Mouse (Mus musculus) hindbrain, embryonic 12.5 days (tissue): ENCODE measurements at regions not wholly inside any gene's neighbourhood (a gene's known extent, or its start where the extent isn't known, plus 50 kb on each side); places are given as distances from the start of the nearest gene placed in this dataset.
A peak's percentile ranks its signal among the peaks of the same experiment; 100 is the strongest.

Source experiments
- ATAC-seq: fragments of 200-750 bp; cut with Nextera tagmentation; 2 replicates; pipeline ENCODE4 v1.8.0; 2017; ENCODE audit warnings: moderate TSS enrichment; ENCODE audit not compliant: low FRiP score
- H3K27ac ChIP-seq: fragments of 300-500 bp; sonication (generic); 2 replicates; pipeline ENCODE4 v1.5.1; 2016; ENCODE audit warnings: mild to moderate bottlenecking
- H3K27me3 ChIP-seq: fragments of 300-500 bp; sonication (generic); 2 replicates; pipeline ENCODE4 v1.6.1; 2016; ENCODE audit warnings: mild to moderate bottlenecking
- H3K36me3 ChIP-seq: fragments of 300-500 bp; sonication (generic); 2 replicates; pipeline ENCODE4 v1.6.1; 2016; ENCODE audit warnings: mild to moderate bottlenecking
- H3K4me1 ChIP-seq: fragments of 300-500 bp; sonication (generic); 2 replicates; pipeline ENCODE4 v1.6.1; 2016
- H3K4me2 ChIP-seq: fragments of 300-500 bp; sonication (generic); replicated peaks from 2 replicates; pipeline ENCODE4 v1.6.1; 2016; ENCODE audit warnings: mild to moderate bottlenecking
- H3K4me3 ChIP-seq: fragments of 300-500 bp; sonication (generic); 2 replicates; pipeline ENCODE4 v1.5.1; 2016; ENCODE audit warnings: mild to moderate bottlenecking
- H3K9ac ChIP-seq: fragments of 300-500 bp; sonication (generic); 2 replicates; pipeline ENCODE4 v1.6.1; 2016; ENCODE audit warnings: mild to moderate bottlenecking, moderate library complexity
- H3K9me3 ChIP-seq: fragments of 300-500 bp; sonication (generic); replicated peaks from 2 replicates; pipeline ENCODE4 v1.6.1; 2016; ENCODE audit warnings: mild to moderate bottlenecking
- WGBS: fragments of 180-500 bp; shearing (Covaris S2); methylation state at CpG from one replicate; pipeline ENCODE4 v1.1.7; 2016; 5-methylcytosine and 5-hydroxymethylcytosine counted together

GRCm38 (mm10) chr13:102544359-102545165 is 148.8 kb upstream of the Cd180 start:
- Histone ChIP-seq H3K9ac (no peak overlapping the region), H3K4me2 (no peak overlapping the region), H3K27ac (no peak overlapping the region), H3K4me3 (no peak overlapping the region), H3K4me1 (peaks cover 19% of the 10 kb centered on the region), H3K36me3 (no peaks in the 10 kb centered on the region), H3K9me3 (no peaks in the 10 kb centered on the region), H3K27me3 (no peaks in the 10 kb centered on the region)
- 33% methylated on average over 5 of the region's 5 CpGs for WGBS
- peak; percentile 90 for ATAC-seq

DNA sequence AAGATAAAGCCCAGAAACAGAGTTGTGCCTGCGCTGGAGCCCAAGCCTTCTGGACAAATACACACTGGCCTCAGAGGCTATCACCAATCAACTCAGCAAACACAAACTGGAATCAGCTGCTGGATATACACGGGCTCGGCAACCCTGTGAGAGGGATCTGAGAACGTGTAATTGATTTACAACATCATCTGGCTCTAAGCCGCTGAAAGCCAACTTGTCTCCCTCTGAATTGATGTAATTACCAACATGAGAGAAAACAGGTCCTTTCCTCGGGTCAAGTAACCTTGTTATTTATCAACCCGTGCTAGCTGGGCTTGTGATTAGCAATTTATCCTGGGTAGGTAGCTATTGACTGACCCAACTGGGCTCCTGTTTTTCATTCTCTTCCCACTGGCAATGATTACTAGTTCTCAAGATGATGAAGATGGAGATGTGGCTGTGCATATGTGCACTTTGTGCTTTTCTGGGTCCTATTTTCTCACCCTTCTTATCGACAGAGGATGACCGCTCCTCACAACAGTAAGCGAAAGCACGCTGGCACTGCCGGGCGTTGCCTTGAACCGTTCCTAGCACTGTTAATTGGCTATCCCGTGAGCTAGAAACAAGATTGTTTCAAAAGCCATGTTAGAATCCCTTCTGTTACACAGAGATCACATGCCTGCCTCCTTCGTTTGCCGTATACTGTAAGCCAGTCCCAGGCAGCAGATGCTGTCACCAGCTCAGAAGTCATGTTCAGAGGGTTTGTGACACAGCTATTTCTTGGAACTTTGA is 147.3 kb upstream of the Cd180 start:
- no peaks in the 10 kb centered on the region for H3K36me3 ChIP-seq
- H3K27ac ChIP-seq, result no peak overlapping the region
- 58% methylated on average over 17 of the region's 17 CpGs for WGBS
- 0 out of 2 replicates have a peak, but pooled peaks have one; percentile 60 for ATAC-seq
- no peak overlapping the region for H3K4me2 ChIP-seq
- no peak overlapping the region for H3K4me3 ChIP-seq
- no peaks in the 10 kb centered on the region for H3K9me3 ChIP-seq
- H3K9ac ChIP-seq, result no peak overlapping the region
- H3K4me1 ChIP-seq, result peaks cover 19% of the 10 kb centered on the region
- no peaks in the 10 kb centered on the region for H3K27me3 ChIP-seq

GRCm38 (mm10) chr13:102548252-102548651 is 145.1 kb upstream of the Cd180 start:
- Histone ChIP-seq H3K4me1 (peaks cover 19% of the 10 kb centered on the region), H3K4me3 (no peak overlapping the region), H3K27me3 (no peaks in the 10 kb centered on the region), H3K36me3 (no peaks in the 10 kb centered on the region), H3K9ac (no peak overlapping the region), H3K27ac (no peak overlapping the region), H3K9me3 (no peaks in the 10 kb centered on the region), H3K4me2 (no peak overlapping the region)
- no peak for ATAC-seq
- 35% methylated on average over 6 of the region's 6 CpGs for WGBS

DNA sequence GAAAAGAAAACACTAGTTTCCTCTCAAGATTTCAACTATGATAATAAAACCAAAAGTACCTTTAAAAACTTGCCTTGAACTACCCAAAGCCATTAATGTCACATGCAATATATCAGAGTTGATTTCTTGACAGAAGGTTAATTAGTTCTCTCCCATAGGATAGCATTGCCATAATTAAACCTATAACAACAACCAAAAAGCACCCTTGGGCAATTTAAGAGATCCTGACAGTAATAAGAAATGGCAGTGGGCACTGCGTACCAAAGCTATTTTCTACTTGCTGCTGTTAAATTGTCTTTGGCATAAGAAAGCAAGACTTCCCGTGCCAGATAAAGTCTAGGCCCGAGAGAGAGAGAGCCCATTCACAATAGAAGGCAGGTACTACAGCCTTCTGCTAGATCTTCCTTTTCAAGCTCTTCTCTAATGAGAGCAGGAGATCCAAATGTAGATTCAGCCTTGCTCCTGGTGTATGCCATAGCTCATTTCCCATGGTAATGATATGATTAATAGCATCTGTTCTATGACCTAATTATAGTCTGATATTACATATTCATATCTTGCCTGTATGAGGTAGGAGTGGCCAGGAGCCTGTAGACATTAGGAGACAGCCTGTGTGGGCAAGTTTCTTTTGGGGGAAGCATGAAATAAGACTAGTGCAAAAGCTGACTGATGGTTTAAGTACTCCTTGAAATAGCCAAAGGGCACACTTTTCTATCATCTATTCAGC is 126.3 kb upstream of the Cd180 start:
- no peak for ATAC-seq
- WGBS, result 65% methylated on average over 3 of the region's 3 CpGs

DNA sequence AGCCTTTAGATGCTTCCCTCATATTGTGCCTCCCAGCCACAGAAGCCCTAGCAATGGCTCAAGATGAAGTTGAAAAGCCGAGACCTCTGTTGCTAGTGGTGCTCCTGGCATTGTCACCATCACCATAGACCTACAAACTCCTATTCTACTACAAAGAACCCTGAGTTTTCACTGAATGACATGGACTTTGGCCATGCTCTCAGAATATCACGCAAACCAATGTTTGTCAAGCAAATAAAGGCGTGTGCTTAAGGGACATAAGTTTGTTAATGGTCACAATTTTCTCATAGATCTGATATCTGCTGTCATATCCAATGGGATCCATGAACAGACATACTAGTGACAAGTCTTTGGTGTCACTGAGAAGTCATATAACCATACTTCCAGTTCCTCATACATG is 123.8 kb upstream of the Cd180 start:
- ATAC-seq, result no peak
- Histone ChIP-seq H3K36me3 (no peaks in the 10 kb centered on the region), H3K4me3 (no peak overlapping the region), H3K4me1 (no peaks in the 10 kb centered on the region), H3K27me3 (no peaks in the 10 kb centered on the region), H3K9ac (no peak overlapping the region), H3K9me3 (no peaks in the 10 kb centered on the region), H3K4me2 (no peak overlapping the region), H3K27ac (no peak overlapping the region)
- 89% methylated on average over 3 of the region's 3 CpGs for WGBS

More for the DNA sequence above, 126.3 kb upstream of the Cd180 start:
- H3K27me3 ChIP-seq, result no peaks in the 10 kb centered on the region
- no peaks in the 10 kb centered on the region for H3K4me1 ChIP-seq
- no peaks in the 10 kb centered on the region for H3K9me3 ChIP-seq
- no peak overlapping the region for H3K4me2 ChIP-seq
- no peak overlapping the region for H3K27ac ChIP-seq
- H3K4me3 ChIP-seq, result no peak overlapping the region
- no peaks in the 10 kb centered on the region for H3K36me3 ChIP-seq
- no peak overlapping the region for H3K9ac ChIP-seq

DNA sequence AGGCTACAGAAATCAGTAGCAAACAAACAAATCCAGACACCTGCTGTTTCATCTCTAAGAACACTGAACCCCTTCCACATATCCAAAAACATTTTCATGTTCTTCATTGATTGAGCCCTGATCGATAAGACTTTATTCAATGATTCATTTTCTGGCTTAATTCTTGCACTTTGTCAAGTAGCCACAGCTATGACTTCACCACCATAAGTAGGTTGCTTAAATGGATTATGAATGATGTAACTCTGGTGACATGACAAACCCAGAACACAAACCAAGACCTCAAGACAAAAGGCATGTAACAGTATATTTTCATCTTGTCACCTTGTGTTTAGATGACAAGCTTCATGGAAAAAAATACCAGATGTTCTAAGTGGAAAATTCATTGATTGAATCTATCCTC is 123.1 kb upstream of the Cd180 start:
- Histone ChIP-seq H3K4me2 (no peak overlapping the region), H3K9ac (no peak overlapping the region), H3K4me1 (no peaks in the 10 kb centered on the region), H3K4me3 (no peak overlapping the region), H3K36me3 (no peaks in the 10 kb centered on the region), H3K27ac (no peak overlapping the region), H3K9me3 (no peaks in the 10 kb centered on the region), H3K27me3 (no peaks in the 10 kb centered on the region)
- WGBS, result 92% methylated on average over 1 of the region's 1 CpGs
- ATAC-seq, result no peak

DNA sequence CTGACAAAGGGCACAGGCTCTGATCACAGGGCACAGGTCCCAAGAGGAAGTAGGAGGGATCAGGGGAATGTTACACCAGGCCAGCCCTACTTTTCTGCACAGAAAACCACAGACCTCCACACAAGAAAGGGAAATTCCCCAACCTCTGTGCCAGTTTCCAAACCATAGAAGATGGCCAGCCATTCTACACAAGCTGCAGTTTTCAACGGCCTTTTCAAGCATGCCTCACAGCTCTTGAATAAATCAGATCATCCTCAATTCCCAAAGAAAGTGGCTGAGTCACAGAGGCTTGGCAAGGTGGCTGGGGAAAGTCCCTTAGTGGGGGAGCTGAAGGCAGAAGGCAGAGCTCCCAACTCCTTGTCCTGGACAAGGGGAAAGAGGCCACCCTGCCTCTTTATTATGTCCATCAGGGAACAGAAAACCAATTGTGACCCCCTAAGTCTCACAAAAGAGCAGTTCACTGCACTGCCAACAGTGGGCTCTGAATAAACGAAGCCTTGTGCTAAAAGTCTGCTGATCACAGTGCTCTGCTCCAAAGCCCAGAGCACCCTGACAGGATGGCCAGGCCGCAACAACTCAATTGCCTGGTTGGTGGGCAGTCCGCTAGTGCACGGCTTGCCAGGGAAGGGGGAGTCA is 120.0 kb upstream of the Cd180 start:
- H3K9me3 ChIP-seq, result no peaks in the 10 kb centered on the region
- H3K4me1 ChIP-seq, result no peaks in the 10 kb centered on the region
- H3K27me3 ChIP-seq, result no peaks in the 10 kb centered on the region
- H3K36me3 ChIP-seq, result no peaks in the 10 kb centered on the region
- no peak overlapping the region for H3K27ac ChIP-seq
- no peak for ATAC-seq
- H3K4me2 ChIP-seq, result no peak overlapping the region
- no peak overlapping the region for H3K4me3 ChIP-seq
- 36% methylated on average over 5 of the region's 5 CpGs for WGBS
- no peak overlapping the region for H3K9ac ChIP-seq

DNA sequence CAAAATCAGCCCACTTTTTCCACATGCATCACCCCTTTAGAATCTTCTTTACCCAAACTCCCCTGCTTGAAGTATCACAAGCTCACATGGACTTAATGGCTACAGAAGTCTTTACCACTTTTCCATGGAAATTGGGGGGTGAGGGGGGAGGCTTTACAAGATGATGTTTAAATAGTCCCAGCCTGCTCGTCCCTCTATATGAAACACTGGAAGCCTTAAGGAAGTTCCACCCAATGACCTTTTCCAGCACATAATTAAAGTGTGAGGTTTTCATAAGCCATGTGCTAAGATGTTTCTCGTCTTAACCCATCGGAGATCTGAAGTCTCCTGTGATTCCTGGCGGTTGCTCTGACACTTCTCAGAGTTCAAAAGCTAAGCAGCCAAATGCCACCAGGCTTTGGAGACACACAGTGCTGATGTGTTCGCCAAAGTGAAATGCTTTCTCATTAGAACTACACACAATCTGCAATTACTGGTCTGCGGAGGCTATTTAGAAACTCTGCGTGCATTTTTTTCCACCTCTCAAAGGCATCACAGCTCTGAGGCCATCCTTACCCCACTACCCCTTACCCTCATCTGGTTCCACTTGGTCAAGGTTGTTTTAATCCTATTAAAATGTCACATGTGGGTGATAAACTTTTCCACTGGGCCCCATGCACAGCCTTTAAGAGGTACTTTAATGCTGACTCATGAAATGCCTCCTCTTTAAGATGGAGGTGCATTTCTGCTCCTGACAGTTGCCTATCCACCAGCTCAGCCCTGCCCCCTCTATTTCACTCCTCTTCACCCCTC is 116.3 kb upstream of the Cd180 start:
- Histone ChIP-seq H3K4me3 (no peak overlapping the region), H3K4me1 (no peaks in the 10 kb centered on the region), H3K36me3 (no peaks in the 10 kb centered on the region), H3K4me2 (no peak overlapping the region), H3K9ac (no peak overlapping the region), H3K9me3 (no peaks in the 10 kb centered on the region), H3K27ac (no peak overlapping the region), H3K27me3 (no peaks in the 10 kb centered on the region)
- WGBS, result 78% methylated on average over 7 of the region's 7 CpGs
- no peak for ATAC-seq

GRCm38 (mm10) chr13:102578811-102579210 is 114.5 kb upstream of the Cd180 start:
- ATAC-seq, result no peak
- Histone ChIP-seq H3K36me3 (no peaks in the 10 kb centered on the region), H3K9me3 (no peaks in the 10 kb centered on the region), H3K27ac (no peak overlapping the region), H3K27me3 (no peaks in the 10 kb centered on the region), H3K4me2 (no peak overlapping the region), H3K9ac (no peak overlapping the region), H3K4me1 (0 out of 2 replicates have a peak, but pooled peaks cover 2% of the 10 kb centered on the region), H3K4me3 (no peak overlapping the region)
- 74% methylated on average over 2 of the region's 2 CpGs for WGBS

DNA sequence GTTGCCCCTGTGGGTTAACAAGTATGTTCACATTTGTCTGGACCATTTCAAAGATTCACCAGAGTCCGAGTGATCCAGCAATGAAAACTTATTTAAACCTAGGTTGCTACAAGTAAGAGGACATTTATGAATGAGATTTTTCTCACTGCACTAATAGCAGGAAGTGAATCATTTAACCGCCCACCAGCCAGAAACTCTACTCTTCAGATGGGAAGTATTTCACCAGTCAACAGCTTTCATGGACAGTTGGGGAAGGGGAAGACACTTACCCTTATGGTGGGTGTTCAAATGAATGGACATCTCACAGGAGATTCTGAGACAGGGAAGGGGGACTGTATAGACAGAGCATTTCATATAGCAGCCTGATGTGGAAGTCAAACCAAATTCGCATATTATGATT is 113.7 kb upstream of the Cd180 start:
- Histone ChIP-seq H3K9ac (no peak overlapping the region), H3K27me3 (no peaks in the 10 kb centered on the region), H3K4me1 (0 out of 2 replicates have a peak, but pooled peaks cover 2% of the 10 kb centered on the region), H3K27ac (no peak overlapping the region), H3K9me3 (no peaks in the 10 kb centered on the region), H3K4me3 (no peak overlapping the region), H3K36me3 (no peaks in the 10 kb centered on the region), H3K4me2 (no peak overlapping the region)
- no peak for ATAC-seq
- WGBS, result 91% methylated on average over 3 of the region's 3 CpGs

GRCm38 (mm10) chr13:102583984-102584645 is 109.2 kb upstream of the Cd180 start:
- WGBS, result 87% methylated on average over 12 of the region's 12 CpGs
- Histone ChIP-seq H3K9ac (no peak overlapping the region), H3K9me3 (no peaks in the 10 kb centered on the region), H3K4me1 (0 out of 2 replicates have a peak, but pooled peaks cover 2% of the 10 kb centered on the region), H3K4me3 (no peak overlapping the region), H3K27me3 (no peaks in the 10 kb centered on the region), H3K4me2 (no peak overlapping the region), H3K27ac (no peak overlapping the region), H3K36me3 (no peaks in the 10 kb centered on the region)
- ATAC-seq, result no peak
